Mouse (Mus musculus): ENCODE measurements around the gene Gm7137.

- TF ChIP-seq POLR2A (IDR thresholded peaks at IDR 0.05; ENCODE audit: borderline replicate concordance, insufficient read depth, low read length) (no peak), CTCF (IDR thresholded peaks at IDR 0.05; ENCODE audit: borderline replicate concordance, insufficient read depth, low read depth, low read length) (no peak)
Measured at GRCm38 (mm10) chr10:77819203-77819602, 31.2 kb upstream of the Gm7137 start.
